Mouse (Mus musculus) adrenal gland, postnatal 36 days (tissue): ENCODE measurements at regions not wholly inside any gene's neighbourhood (a gene's known extent, or its start where the extent isn't known, plus 50 kb on each side); places are given as distances from the start of the nearest gene placed in this dataset.

Source experiments
- DNase-seq, 2 experiments: peaks; one replicate each; pipeline ENCODE4 v3.0.0; 2021; ENCODE audit warnings: mixed read lengths in 1 of 2

DNA sequence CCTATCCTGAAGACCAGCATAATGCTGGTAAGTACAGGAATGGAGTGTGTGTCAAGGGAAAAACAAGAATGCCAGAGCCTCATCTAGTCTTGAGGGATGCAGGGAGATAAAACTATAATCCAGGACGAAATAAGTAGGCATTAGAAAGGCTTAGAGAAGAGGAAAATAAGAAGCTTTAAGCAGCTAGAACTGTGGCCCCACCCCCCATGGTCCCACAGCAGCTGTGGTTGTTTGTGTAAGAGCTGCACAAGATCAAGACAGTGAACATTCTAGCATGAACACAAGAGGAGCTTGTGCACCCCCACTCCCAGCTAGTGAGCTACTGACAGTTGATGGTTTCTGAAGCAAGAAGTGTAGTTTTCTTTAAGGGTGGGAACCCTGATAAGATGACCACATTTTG lies 315.9 kb downstream of the Tmem135 start:
- DNase-seq: no peak

GRCm38 (mm10) chr7:89086348-89086747 lies 317.7 kb downstream of the Tmem135 start:
- peak in 1 of 2 experiments; percentile 8 for DNase-seq

DNA sequence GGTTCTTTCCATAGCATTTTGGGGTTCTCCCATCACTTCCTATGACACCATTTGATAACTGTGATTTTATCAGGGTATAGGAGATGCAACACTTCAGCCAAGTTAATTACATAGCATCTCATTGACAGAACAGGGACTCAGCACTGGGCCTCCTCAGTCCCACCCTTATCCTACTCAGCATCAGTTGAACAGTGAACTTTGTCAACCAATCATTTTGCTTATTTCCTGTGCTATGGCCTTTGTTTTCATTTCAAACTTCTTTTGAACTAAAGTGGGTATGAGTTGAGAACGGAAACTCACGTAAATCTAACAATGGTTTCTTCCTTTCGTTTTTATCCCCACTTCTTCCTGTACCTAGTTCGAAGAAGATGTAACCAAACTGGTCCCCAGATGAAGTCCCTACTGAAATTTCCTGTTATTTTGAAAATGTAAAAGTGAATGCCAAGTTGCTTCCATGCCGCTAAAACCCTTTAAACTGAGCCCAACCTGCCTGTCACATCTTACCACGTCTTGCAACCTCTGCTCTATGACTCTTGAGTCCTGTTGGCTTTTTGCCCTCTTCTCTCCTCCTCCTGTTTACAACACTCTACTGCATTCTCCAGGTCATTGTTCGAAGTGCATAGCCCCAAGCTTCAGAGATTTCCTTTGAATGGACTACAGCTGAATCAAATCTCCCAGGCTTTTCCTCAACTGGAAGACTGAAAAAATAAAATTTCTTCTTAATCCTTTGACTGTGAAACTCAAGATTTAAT lies 329.9 kb downstream of the Tmem135 start:
- DNase-seq: no peak

DNA sequence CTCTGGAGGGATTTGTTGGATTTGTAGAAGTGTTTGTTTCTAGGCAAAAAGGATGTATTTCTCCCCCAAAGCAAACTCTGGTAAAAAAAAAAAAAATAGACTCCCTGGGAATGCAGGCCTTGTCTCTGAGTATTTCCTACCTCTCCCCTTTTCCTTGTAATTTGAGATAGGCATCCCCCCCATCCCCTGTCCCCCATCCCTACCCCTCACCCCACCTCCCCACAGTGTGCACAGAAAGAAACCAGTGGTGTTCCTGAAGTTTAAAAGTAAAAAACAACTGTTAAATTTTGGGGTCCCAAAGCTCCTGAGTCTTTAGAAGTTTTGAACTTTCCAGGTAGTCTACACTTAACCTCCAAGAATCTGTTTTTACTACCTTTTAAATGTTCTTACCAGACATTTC lies 334.0 kb downstream of the Tmem135 start:
- DNase-seq: no peak

DNA sequence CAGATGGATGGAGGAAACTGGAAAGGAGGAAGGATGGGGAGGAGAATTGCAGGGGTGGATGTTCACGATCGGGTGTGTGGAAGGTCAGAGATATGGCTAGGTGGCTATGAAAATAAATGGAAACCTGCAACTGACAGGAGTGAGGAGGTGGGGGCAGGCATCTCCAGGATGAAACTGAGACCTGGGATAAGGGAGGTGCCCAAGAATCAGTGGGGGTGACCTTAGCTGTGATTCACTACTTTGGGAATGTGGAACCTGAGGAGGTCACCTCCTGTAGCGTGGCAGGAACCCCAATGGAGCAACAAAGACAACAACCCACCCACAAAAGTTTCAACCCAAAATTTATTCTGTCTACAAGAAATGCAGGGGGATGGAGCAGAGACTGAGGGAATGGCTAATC lies 339.6 kb downstream of the Tmem135 start:
- DNase-seq: no peak

GRCm38 (mm10) chr7:89063630-89064029 lies 340.4 kb downstream of the Tmem135 start:
- no peak for DNase-seq

DNA sequence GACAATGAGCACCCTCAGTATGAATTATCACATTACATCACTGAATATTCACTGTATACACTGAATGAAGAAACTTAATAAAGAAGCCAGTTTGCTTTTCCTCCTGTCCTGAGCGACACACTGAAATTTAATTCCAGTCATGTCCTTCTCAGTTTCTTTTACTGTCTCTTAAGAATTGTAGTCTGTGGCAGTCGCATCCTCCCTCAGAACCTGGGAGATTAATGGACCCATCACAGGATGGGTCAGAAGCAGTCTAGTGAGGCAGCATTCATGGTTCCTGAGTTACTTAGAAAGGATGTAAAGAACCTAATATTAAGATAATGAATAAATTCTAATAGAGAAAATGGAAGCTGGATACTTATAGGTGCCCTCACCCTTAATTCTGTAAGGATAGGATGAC lies 349.5 kb downstream of the Tmem135 start:
- DNase-seq: no peak

DNA sequence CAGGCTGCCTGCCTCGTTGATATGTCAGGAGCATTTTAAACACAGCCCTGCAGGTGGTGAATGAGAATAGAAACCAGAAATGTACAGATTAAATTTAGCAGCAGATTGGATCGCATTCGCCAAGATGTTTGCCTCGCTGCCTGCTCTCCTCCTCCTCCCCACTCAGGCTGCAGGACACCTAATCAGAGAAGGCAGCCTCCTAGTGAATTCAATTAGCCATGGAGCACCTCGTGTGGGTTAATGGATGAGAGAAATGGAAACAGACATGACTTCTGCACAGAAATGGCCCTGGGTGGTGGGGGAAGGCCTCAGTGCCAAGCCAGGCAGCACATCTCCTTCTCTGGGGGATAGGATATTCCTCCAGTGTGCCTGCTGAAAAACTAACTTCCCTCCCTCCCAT lies 352.8 kb downstream of the Tmem135 start:
- DNase-seq: no peak

DNA sequence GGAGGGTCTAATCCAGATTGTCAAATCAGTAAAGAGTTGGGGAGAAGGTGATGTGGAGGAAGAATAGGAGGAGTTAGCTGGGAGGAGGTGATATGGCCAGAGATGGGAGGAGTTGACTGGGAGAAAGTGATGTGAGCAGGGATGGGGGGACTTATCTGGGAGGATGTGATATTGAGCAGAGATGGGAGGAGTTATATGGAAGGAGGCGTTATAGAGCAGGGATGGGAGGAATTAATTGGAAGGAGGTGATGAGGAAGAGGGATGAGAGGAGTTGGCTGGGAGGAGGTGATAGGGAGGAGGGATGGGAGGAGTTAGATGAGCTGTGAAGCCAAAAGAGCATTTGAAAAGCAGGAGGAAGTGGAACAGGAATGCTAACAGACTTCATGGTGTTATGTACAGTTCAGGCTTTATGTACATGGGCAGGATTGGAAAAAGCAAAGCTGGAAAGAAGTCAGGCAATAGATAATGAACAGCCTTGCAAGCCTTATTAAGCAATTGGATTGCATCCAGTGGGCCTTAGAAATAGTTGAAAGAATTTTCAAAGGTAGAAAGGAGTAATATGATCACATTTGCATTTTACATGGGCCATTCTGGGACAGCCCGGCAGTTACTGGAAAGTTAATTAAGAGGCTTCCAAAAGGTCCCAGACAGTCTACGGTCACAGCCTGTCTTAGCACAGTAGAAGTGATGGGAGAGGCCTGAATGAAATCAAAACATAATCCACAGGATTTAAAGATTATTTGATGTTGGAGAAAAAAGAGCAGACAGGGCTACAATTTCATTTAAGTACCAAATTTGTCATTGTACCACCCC lies 357.4 kb downstream of the Tmem135 start:
- no peak for DNase-seq

DNA sequence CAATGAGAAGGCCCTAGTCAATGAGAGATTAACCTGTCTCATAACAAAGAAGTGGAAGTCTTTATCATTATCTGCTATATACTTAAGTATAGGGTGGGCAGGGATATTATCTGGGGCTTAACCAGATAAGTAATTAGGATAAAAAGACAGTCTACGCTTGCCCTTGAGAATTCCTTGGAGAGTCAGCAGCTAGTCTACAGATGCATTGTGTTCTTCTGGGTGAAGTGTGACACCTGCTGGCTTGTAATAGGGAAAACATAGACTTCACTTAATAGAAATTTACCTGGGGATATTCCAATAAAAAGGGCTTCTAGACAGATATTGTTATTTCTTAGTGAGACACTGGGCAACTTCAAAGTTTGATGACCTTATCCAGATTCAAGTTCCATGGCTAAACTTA lies 361.0 kb downstream of the Tmem135 start:
- DNase-seq: no peak

DNA sequence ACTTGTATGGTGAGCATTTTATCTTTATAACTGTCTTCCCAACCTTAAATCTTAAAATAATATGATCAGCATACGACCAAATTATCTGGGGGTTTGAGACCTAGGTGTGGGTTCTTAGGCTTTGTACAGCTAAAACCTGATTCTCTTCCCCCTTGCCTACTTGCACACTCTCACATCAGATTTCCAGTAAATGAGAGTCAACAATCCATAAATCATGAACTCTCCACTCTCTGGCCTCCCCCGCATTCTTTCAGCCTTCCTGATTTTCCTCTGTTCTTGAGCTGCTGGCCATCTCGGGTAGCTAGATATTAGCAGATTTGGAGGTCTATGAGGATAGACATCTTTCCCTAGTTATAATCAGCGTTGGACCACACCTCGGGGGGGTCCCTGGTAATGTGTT lies 362.7 kb downstream of the Tmem135 start:
- no peak for DNase-seq

DNA sequence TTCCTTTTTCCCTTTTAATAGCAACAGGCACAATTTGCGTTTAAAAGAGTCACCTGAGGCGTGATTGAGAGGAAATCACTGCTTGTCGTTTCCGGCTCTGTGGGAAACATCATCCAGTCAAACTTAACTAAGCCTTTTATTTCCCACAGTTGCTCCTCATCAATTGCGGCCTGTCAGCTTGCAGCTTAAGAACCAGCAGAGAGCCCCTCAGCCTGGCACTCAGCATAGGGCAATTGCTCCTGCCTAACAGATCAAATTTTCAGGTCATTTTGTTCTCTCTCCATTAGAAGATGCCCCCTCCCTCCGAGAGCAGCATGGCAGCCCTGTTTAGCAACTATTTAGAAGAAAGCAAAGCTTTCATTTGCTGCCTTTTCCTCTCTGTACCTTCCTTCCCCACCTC lies 363.9 kb downstream of the Tmem135 start:
- no peak for DNase-seq

GRCm38 (mm10) chr7:89035138-89035996 lies 368.7 kb downstream of the Tmem135 start:
- no peak for DNase-seq

DNA sequence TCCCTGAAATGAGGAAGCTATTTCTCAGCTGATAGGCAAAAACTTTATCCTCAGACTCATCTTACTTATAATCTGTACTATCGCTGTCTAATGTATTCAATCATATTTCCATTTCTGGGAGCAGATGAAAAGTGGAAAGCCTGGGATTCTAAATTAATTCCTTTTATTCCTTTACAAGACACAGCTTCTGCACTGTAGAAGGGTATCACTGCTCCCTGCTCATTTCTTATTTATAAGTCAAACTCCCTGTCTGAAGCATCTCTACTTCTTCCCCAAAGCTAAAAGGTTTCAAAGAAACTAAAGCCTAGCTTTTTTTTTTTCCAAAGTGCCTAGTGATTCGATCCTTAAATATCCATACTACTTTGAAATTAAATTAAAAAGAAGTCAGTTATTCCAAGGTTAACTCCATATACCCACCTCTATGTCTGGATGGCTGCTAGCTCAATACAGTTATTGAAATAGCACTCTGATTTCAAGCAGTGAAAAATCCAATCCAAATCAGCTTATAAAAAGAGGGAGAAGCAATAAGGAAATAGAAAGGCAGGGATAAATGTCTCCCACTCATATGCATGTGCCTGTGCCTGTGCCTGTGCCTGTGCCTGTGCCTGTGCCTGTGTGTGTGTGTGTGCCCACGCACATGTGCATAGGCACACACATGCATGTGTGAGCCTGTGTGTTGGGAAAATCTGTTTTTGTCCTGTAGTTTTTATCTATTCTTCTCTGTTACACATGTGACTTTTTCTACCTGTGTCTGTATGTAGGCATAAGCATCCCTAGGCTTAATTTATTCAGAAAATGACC lies 380.6 kb downstream of the Tmem135 start:
- no peak for DNase-seq

DNA sequence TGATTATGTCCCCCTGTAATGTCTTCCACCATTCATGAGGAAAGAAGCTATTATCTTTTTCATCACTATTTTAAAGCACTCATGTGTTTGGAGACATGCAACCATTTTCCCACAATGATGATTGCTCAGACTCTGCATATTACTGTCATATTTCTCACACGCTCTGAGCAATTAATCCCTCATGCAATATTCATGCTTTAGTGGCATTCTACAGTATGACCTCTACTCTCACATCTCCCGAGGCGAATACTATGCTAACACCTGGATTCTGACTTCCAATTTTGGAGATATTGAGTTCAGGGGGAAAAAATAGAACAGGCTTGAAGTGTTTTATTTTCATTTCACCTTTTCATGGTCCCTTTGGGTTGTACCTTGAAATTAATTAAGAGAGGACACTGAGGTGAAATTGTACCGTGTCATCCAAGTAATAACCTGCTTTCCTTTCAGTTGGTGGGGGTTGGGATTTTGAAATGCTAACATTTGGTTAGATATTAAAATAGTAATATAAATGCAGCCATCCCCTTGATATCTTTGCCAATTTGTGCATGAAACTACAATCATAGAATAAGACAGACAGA lies 405.1 kb downstream of the Tmem135 start:
- DNase-seq: no peak

GRCm38 (mm10) chr7:88997815-88998477 lies 406.1 kb downstream of the Tmem135 start:
- DNase-seq: no peak

DNA sequence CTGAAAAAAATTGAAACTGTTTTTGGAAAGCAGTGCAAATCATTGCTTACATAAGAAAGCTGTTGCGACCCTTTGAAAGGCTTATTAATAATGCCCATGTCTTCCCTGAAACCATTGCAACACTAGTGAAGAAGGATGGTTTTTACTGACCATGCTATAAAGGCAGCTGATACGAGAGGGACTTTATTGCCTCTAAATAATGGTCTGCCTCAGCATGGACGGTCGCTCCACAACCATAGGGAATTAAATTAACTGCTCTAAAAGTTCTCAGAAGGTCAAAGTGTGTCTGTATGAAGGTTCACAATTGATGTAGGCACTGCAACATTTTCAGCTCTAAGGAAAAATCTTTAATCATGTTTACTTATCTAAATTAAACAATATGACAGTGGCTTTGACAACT lies 429.6 kb downstream of the Tmem135 start:
- DNase-seq: no peak

DNA sequence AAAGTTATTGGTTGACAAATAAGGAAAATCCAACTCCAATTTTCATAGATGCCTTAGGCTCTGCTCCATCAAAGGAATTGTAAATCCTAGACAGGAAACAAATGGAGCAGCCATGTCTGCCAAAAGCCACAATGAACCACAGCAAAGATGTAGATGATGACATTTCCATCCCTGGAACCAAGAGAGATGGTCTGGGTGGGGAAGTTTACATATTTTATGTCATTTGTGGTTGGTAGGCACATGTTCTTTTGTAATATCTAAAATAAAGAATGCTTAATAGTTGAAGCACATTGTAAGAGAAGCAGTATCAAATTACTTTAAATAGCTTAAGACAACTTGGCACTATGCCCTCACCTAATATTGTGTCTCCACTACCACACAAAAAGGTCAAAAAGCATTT lies 443.2 kb downstream of the Tmem135 start:
- DNase-seq: no peak

DNA sequence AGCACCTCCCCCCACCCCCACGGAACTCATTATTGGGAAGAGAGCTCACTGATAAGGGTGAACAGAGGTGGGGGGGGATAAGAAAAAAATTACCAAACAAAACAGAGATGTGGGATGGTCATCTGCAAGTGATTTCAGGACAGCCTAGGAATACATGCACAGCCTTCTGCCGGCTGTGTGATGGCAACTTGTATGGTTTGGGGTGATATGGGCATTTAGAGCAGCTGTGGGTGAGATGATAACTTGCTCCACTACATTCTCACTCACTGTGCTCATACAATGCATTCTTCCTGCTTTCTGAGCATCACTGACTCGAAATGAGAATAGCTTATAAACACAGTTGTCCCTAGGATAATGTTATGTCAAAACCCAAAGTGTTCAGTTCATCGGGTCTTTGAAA lies 443.8 kb downstream of the Tmem135 start:
- DNase-seq: no peak

DNA sequence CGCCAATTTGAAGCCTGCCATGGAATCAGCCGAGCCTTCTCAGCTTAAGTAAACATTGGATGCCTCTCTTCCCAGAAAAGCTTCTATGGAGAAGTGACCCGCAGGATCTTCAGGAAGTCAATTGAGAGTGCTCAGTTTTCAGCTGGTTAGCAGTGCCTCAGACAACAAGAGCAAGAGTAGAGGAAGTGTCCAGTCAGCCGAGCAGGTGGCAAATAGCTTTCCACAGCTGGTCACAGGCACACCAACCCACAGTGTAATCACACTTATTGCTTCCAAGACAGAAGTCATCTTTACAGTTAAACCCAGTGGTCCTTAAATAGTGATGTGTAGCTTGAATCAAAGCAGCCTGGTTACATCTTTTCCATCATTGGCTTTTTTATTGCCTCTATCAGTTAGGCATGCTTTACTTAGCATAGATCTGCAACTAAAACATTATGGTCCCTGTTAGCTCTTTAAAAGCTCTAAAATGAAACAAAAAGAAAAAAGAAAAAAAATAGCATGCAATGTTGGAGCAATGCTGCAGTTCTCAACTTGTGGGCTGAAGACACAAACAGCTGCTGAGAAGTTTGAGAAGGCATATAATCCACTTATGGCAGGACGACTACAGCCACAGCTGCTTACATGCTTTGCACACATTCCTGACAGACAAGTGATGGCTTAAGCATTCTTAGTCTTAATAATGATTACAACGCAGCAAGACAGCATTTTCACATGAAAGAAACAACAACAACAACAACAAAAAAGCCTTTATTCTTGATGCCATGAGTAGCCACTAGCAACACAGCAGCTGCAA lies 444.5 kb downstream of the Tmem135 start:
- DNase-seq: no peak
